9 mouse cellular contexts compared by ENCODE assay signal in the genomic region with DNA sequence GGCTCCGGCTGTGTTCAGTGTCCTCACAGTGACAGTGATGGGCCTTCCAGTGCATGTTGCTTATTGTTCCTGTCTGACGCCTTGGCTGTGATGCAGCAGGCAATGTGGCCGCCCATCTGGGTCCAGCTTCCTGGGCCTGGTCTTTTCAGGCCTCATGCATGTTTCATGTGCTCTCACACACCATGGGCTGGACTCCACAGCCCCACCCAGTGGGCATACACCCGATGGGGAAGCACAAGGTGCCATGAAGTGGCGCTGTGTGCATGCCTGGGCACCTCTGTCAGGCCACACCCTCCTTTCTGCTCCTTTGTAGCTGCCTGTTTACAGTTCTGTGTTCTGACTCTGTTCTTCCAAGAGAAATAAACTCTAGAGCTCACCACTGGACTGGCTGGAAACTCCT. TPM values are rescaled to one million over a fixed set of nuclear protein-coding genes. Genes with fewer than 3 reads are reported as not detected.
DNase-seq lines count a peak whose midpoint lies in the region; ATAC-seq and TF ChIP-seq lines count a peak whose summit lies in the region.
"Had no signal": no experiment of that assay in that cellular context is flagged by ENCODE, and none has a peak within 500 bp of the region (broad histone marks: within the 10 kb centered on the region; RNA-seq: fewer than 3 reads in every experiment).

No protein-coding gene starts in this region.

- H3K9me3 ChIP-seq in kidney, embryonic 16.5 days (ENCODE audit: low read length): no peaks in the 10 kb centered on the region
- no peaks in the 10 kb centered on the region for H3K9me3 ChIP-seq in intestine, postnatal 0 days (ENCODE audit: control insufficient read depth)

- no peaks in the 10 kb centered on the region for H3K27me3 ChIP-seq in kidney, embryonic 16.5 days (ENCODE audit: insufficient read depth, low read length)
- H3K27me3 ChIP-seq in intestine, postnatal 0 days (replicated peaks; ENCODE audit: control insufficient read depth, insufficient read depth, low read length): no peaks in the 10 kb centered on the region

- peak; percentile 31 for DNase-seq in kidney, adult 9 months
- DNase-seq in spleen, postnatal 14 days (ENCODE audit: low spot score in 2 of 2): peak; percentile 31 to 51
- DNase-seq in cerebellum, adult 11 months: no peak
- no peak for DNase-seq in ovary, postnatal 36 days (ENCODE audit: low spot score)
- DNase-seq in adrenal gland, postnatal 4 days (ENCODE audit: low spot score in 2 of 2): no peak
- DNase-seq: adrenal gland, adult 8-10 months had no signal

- TF ChIP-seq POLR2A in bone marrow, adult 2 months (IDR thresholded peaks at IDR 0.05; ENCODE audit: borderline replicate concordance, control insufficient read depth, low read depth, low read length): no peak

- WGBS in kidney, embryonic 16.5 days: 73% methylated on average over 5 of the region's 5 CpGs
- WGBS in bone marrow, adult 2 months: 52% methylated on average over 5 of the region's 5 CpGs
- WGBS in intestine, postnatal 0 days: 77% methylated on average over 5 of the region's 5 CpGs

- H3K4me3 ChIP-seq in kidney, embryonic 16.5 days (ENCODE audit: low read length): no peak overlapping the region
- H3K4me3 ChIP-seq in bone marrow, adult 2 months (replicated peaks; ENCODE audit: control insufficient read depth, low read depth, low read length): no peak overlapping the region
- no peak overlapping the region for H3K4me3 ChIP-seq in intestine, postnatal 0 days (ENCODE audit: low read depth, low read length)

- H3K27ac ChIP-seq in kidney, embryonic 16.5 days (ENCODE audit: low read length): no peak overlapping the region
- no peak overlapping the region for H3K27ac ChIP-seq in bone marrow, adult 2 months (ENCODE audit: control insufficient read depth, insufficient read depth, low read depth, low read length, poor library complexity)
- no peak overlapping the region for H3K27ac ChIP-seq in intestine, postnatal 0 days (ENCODE audit: low read depth, low read length)

- ATAC-seq in kidney, embryonic 16.5 days (ENCODE audit: low FRiP score, low TSS enrichment): no peak
- 0 out of 2 replicates have a peak, but pooled peaks have one; percentile 34 for ATAC-seq in intestine, postnatal 0 days

- no peaks in the 10 kb centered on the region for H3K4me1 ChIP-seq in kidney, embryonic 16.5 days (ENCODE audit: insufficient read depth, low read length)
- no peaks in the 10 kb centered on the region; the same call in 1 of the 2 replicates for H3K4me1 ChIP-seq in bone marrow, adult 2 months (ENCODE audit: control insufficient read depth, insufficient read depth, low read length)
- no peaks in the 10 kb centered on the region for H3K4me1 ChIP-seq in intestine, postnatal 0 days (replicated peaks; ENCODE audit: control insufficient read depth, insufficient read depth, low read length)

- no peak overlapping the region for H3K9ac ChIP-seq in kidney, embryonic 16.5 days (replicated peaks; ENCODE audit: low read length)
- no peak overlapping the region for H3K9ac ChIP-seq in intestine, postnatal 0 days (ENCODE audit: low read depth, low read length)

- H3K36me3 ChIP-seq in kidney, embryonic 16.5 days (ENCODE audit: insufficient read depth, low read length): peaks cover 28% of the 10 kb centered on the region
- peaks cover 13% of the 10 kb centered on the region; the same call in 1 of the 2 replicates for H3K36me3 ChIP-seq in intestine, postnatal 0 days (ENCODE audit: control insufficient read depth, insufficient read depth)

- H3K4me2 ChIP-seq in kidney, embryonic 16.5 days (replicated peaks; ENCODE audit: low read depth, low read length): no peak overlapping the region
- no peak overlapping the region for H3K4me2 ChIP-seq in intestine, postnatal 0 days (replicated peaks; ENCODE audit: low read depth)

- TF ChIP-seq CTCF in bone marrow, adult 2 months (IDR thresholded peaks at IDR 0.05; ENCODE audit: control insufficient read depth, insufficient read depth, low read length): peak; percentile 63
- TF ChIP-seq CTCF in intestine, postnatal 0 days (IDR thresholded peaks at IDR 0.05; ENCODE audit: low read depth): peak; percentile 63

RNA-seq across cellular contexts. Expression of gene Hgfac, which starts 8.2 kb away (rescaled TPM):
- 2.6 and 4.8 TPM in 2 replicates for polyA plus RNA-seq in kidney, embryonic 16.5 days (2015; fragmentation: Nextera tagmentation; extraction: Ambion mirVana)
- polyA plus RNA-seq in bone marrow, adult 2 months (2011; ENCODE audit: insufficient read depth, insufficient read length, low replicate concordance, missing spikeins): 3.7 and 5.8 TPM in 2 replicates
- polyA plus RNA-seq in intestine, postnatal 0 days (2015; fragmentation: Nextera tagmentation; extraction: Ambion mirVana): 8.2 and 10.5 TPM in 2 replicates
- total RNA-seq in adrenal gland, postnatal 4 days (2021): 10 to 100 TPM in 1 of 2 experiments, 1 to 10 TPM in 1; 5.6 to 39.9 TPM

RNA-seq across cellular contexts. Expression of gene Dok7, which starts 23.5 kb away (rescaled TPM):
- 1.0 and 1.3 TPM in 2 replicates for polyA plus RNA-seq in kidney, embryonic 16.5 days (2015; fragmentation: Nextera tagmentation; extraction: Ambion mirVana)
- polyA plus RNA-seq in bone marrow, adult 2 months (2011; ENCODE audit: insufficient read depth, insufficient read length, low replicate concordance, missing spikeins): 0.34 TPM in 1 of 2 replicates, not detected in the other
- 0.33 and 0.50 TPM in 2 replicates for polyA plus RNA-seq in intestine, postnatal 0 days (2015; fragmentation: Nextera tagmentation; extraction: Ambion mirVana)
- 10 to 100 TPM; 13.0 to 13.1 TPM for total RNA-seq in adrenal gland, postnatal 4 days (2021)

Comparison
In these comparisons a context has a peak if more than half of its experiments do, and no peak if none do; other contexts are left out.
1. DNase-seq: peak in kidney, adult 9 months (single experiment) and spleen, postnatal 14 days (2 of 2); none in cerebellum, adult 11 months (single experiment), ovary, postnatal 36 days (single experiment) and adrenal gland, postnatal 4 days (0 of 2).